Mouse (Mus musculus) thymus, adult 18-20 months (tissue): ENCODE data around the gene Gm10577.

ENCODE experiments used
- DNase-seq, 2 experiments: peaks; one replicate each; pipeline ENCODE4 v3.0.0; 2022; ENCODE audit warnings: mixed read lengths in 2 of 2

Gm10577 gene

DNA sequence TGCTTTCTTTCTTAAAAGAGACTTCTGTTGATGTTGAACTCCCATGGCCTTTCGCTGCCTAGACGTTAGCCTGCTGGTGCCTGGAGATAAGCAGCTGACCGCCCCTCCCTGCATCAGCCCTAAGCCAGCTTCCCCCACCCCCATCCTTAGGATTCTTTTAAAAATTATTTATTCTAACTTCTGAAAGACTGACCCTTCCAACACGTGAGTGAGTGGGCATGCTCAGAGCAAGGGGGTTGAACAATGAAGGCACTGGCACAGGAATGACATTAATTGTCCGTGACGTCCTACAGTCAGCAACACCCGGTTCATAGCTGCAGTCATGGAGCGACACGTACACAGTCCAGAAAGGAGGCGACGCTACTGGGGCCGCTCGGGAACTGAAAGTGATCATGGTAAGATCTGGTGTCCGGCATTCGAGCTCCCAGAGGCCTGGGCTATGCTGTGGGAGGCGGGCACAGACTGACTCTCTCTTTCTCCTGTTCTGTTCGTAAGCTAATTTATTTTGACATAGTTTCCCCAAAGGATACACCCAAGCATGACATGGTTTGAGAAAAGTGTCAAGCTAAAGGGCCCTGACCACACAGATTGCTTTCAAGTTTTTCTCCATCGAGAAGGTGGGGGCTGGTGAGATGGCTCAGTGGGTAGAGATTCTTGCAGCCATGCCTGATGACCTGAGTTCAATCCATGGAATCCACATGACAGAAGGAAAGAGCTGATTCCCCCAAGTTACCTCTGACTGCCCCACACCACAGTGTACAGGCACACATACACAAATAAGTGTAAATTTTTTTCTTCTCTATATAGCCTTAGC is 25.8 kb downstream of the Gm10577 start:
- DNase-seq, result no peak

DNA sequence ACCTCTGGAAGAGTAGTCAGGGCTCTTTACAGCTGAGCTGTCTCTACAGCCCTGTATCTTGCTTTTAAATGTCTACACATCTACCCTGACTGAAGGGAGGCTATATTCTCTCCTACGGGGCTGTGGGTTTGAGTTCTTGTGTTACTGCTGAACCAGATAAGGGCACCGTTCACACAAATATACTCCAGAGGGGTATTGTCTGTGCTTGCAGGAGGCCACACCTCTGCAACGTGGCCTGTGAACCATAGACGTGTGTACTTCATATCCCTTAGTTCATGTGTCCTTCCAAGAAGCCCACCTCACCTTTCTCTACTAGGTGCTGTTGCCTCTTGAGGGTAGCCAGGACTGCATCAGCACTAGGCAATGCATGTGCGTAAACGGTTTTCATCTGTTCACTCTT is 28.4 kb downstream of the Gm10577 start:
- no peak for DNase-seq

DNA sequence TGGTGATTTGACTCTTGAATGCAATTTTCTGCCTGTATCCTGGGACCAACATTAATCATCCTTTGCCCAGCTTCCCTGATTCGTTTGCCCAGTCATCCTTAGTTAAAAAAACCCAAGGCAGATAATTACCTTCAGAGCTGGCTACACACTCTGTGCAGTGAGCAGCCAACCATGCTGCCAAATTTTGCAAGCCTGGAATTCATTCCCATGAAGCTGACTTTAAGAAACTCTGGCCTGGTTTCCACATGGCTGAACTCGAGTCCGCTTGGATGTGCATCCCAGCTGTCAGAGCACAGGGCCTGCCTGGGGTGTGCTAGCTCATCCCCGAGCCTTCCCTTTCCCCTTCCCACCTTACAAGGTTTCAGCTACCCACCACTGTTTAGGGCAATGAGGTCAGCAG is 29.5 kb downstream of the Gm10577 start:
- no peak for DNase-seq

DNA sequence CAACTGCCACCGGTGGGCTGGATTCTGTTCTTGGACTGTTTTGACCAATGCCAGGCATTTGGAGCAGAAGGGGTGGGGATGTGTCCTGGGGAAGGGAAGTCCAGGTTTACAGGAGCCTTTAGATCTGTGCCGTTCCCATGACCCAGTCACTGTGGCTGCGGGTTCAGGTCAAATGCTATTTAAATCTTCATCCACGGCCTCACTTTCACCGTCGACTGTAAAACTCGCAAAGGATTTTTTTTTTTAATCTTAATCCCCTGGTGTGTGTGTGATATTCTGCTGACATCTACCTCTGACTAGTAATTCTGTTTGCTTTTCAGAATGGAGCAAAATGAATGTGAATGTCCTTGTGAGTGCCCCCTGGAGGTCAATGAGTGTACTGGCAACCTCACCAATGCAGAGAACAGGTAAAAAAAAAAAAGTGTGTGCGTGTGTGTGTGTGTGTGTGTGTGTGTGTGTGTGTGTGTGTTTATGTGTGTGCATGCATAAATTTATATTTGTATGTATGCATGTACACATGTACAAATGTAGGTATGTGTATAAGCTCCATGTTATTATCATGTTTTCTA is 32.2 kb downstream of the Gm10577 start:
- no peak for DNase-seq

DNA sequence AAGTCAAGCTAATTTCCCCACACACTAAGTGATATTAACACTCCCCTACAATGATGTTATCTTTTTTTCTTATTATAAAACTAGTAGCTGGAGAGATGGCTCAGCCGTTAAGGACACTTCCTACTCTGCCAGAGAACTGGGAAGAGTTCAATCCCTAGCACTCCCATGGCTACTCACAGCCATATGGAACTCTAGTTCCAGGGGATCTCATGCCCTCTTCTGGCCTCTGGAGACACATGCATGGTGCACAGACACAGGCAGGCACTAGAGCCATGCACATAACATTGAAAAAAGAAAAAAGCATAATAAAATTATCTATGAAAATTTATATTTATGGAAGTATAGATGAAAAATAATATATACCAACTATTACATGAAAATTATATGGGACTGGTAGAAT is 33.3 kb downstream of the Gm10577 start:
- no peak for DNase-seq

DNA sequence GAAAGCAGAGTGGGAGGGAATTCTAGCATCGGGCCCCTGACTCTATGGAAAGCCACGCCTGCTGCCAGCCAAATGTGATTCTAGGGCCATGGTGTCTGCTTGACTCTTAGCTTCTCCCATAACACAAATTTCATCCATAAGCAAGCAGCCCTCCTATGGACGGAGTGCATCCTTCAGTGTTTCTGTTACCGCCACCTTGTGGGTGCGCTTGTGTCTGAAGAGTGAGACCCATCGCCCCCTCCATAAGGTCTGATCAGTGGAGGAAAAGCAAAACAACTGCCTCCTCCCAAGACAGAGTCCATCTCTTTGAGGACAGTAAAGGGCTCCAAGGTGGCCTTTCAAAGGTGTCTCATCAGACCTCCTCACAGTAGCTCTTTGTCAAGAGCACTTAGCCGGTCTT is 43.0 kb downstream of the Gm10577 start:
- no peak for DNase-seq

DNA sequence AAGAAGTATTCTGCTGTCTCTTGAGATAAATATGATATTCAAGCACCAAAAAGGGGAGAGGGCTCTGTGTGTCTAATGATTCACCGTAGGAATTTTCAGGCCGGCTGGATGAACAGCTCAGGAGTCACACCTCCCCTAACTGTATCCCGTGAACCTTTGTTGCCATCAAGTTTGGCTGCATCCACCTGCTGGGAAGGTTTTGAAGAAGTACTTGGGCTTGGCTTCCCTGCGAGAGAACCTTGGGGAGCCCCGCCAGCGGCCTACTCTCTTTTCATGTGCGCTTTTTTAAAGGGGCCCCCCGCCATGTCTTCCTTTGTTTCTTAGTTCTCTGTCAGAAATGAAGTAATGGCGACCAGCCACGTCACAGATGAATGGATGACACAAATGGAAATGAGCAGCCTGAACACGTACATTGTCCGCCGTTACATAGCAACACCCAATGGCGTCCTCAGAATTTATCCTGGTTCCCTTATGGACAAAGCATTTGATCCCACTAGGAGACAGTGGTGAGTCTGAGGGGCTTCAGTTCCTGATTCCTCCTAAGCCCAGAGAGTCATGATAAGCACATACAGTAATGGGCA is 46.0 kb downstream of the Gm10577 start:
- no peak for DNase-seq

DNA sequence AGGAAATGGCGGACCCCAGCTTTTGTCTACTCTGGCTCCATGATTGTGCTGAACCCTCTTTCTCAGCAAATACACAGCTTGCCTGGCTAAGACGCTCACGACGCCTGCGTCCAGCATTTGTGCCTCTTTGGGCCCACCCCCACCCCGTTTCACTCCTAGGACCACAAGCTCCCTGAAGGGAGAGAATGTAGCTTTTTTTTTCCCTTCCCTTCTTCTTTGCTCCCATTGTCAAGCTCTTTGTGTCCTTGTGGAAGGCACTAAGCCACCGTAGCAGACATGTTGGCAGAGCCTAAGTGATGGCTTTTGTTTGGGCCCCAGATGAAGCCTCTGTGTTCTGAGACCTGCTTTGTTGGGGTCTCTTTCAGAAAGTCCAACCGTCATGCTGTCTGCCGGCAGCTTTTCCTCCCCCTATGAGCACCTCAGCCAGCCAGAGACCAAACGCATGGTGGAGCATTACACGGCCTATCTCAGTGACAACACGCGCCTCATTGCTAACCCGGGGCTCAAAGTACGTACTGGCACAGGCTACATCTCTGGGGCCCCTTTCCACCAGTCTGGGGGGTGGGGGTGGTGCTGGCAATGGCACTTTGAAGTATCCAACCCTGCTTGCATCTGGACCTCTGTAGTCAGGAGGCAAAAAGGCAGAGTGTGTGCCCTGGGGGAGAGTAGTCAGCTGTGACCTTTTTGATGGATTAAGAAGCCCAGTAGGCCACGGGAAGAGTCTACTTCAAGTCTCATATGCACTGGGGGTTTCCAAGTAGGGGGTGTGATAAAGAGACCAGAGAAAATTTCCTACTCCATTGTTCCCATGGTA is 46.6 kb downstream of the Gm10577 start:
- DNase-seq, result no peak
